Mouse (Mus musculus): Measurements from ENCODE around the gene Lcn4. TPM values are rescaled to one million over a fixed set of nuclear protein-coding genes. Genes with fewer than 3 reads are reported as not detected.

Gene Lcn4
- total and polyA plus RNA-seq, 3 experiments: not detected

- no peaks in the 10 kb centered on the region for H3K79me2 ChIP-seq (ENCODE audit: control insufficient read depth, insufficient read depth, low read length, poor library complexity)
- no peaks in the 10 kb centered on the region for H3K36me3 ChIP-seq (ENCODE audit: control insufficient read depth in 1 of 2, insufficient read depth in 2 of 2, low read length in 2 of 2)
- no peaks in the 10 kb centered on the region for H3K4me1 ChIP-seq (ENCODE audit: control insufficient read depth in 1 of 2, insufficient read depth in 2 of 2, low read length in 2 of 2)
- H3K9ac ChIP-seq (ENCODE audit: control insufficient read depth, low read depth, low read length, poor library complexity, severe bottlenecking): no peak overlapping the region
- no peak overlapping the region for H3K27ac ChIP-seq (ENCODE audit: control insufficient read depth, low read depth, low read length)
- no peak for DNase-seq (ENCODE audit: low read depth, low spot score)
- TF ChIP-seq MXI1 (IDR thresholded peaks at IDR 0.05; ENCODE audit: low read depth, low read length) (no peak), SIN3A (IDR thresholded peaks at IDR 0.05; ENCODE audit: low read length) (no peak), ZKSCAN1 (IDR thresholded peaks at IDR 0.05; ENCODE audit: low read depth, low read length) (no peak), POLR2AphosphoS2 (IDR thresholded peaks at IDR 0.05; ENCODE audit: low read length) (no peak), EP300 (IDR thresholded peaks at IDR 0.05; ENCODE audit: low read depth in 1 of 2, low read length in 2 of 2) (no peak), JUND (IDR thresholded peaks at IDR 0.05; ENCODE audit: low read depth, low read length) (no peak), MAFK (IDR thresholded peaks at IDR 0.05; ENCODE audit: borderline replicate concordance, low read depth, low read length) (no peak), NRF1 (IDR thresholded peaks at IDR 0.05; ENCODE audit: insufficient read depth, low read depth, low read length, poor library complexity, severe bottlenecking) (no peak), KAT2A (conservative IDR thresholded peaks at IDR 0.05; ENCODE audit: low read depth, low read length) (no peak), HCFC1 (IDR thresholded peaks at IDR 0.05; ENCODE audit: low read depth, low read length) (no peak), USF2 (IDR thresholded peaks at IDR 0.05; ENCODE audit: borderline replicate concordance in 1 of 2, insufficient read depth in 1 of 2, low read depth in 1 of 2, low read length in 2 of 2) (no peak), BHLHE40 (IDR thresholded peaks at IDR 0.05; ENCODE audit: borderline replicate concordance, low read depth, low read length) (no peak), TBP (IDR thresholded peaks at IDR 0.05; ENCODE audit: low read depth, low read length) (no peak), CTCF (IDR thresholded peaks at IDR 0.05 in 2 of 3, conservative IDR thresholded peaks at IDR 0.05 in 1 of 3; ENCODE audit: control insufficient read depth in 1 of 3, insufficient read depth in 1 of 3, low read depth in 2 of 3, low read length in 3 of 3, poor library complexity in 1 of 3, severe bottlenecking in 1 of 3) (no peak), POLR2AphosphoS5 (IDR thresholded peaks at IDR 0.05; ENCODE audit: borderline replicate concordance, low read depth, low read length) (no peak), RCOR1 (IDR thresholded peaks at IDR 0.05; ENCODE audit: low read depth, low read length) (no peak), SMC3 (IDR thresholded peaks at IDR 0.05; ENCODE audit: low read depth, low read length) (no peak), MEF2A (IDR thresholded peaks at IDR 0.05; ENCODE audit: extremely low read depth, insufficient replicate concordance, low read depth, low read length, poor library complexity, severe bottlenecking) (no peak), UBTF (IDR thresholded peaks at IDR 0.05; ENCODE audit: borderline replicate concordance, insufficient read depth, low read depth, low read length) (no peak), TAL1 (IDR thresholded peaks at IDR 0.05; ENCODE audit: low read length) (no peak)
- peaks cover 0 to 7% of the 10 kb centered on the region in 2 experiments; a peak in 2 of 4 replicates for H3K27me3 ChIP-seq (ENCODE audit: control insufficient read depth in 1 of 2, insufficient read depth in 2 of 2, low read length in 2 of 2)
- H3K9me3 ChIP-seq (replicated peaks; ENCODE audit: insufficient read depth, low read length): no peaks in the 10 kb centered on the region
- H3K4me3 ChIP-seq (ENCODE audit: control insufficient read depth in 1 of 2, insufficient read depth in 1 of 2, low read depth in 2 of 2, low read length in 2 of 2): no peak overlapping the region
These were observed 42.2 kb downstream of the Lcn4 start for GRCm38 (mm10) chr2:26628792-26629437.
